Mouse (Mus musculus) embryonic fibroblast, embryonic 13.5 days (primary cell): ENCODE measurements around the gene Slfn5. TPM values are rescaled to one million over a fixed set of nuclear protein-coding genes. Genes with fewer than 3 reads are reported as not detected.
"Not testable (repeated sequence)": the region's sequence is repeated elsewhere in the genome, so short reads cannot be mapped to it uniquely, and the experiment has no call there.

Source experiments
- H3K27ac ChIP-seq: 2 replicates; pipeline ENCODE4 v1.5.1; 2012; ENCODE audit warnings: low read length, control low read depth, inconsistent platforms; ENCODE audit not compliant: insufficient read depth
- H3K4me1 ChIP-seq: 2 replicates; pipeline ENCODE4 v1.6.1; 2011; ENCODE audit warnings: low read length; ENCODE audit not compliant: control insufficient read depth, insufficient read depth
- H3K4me3 ChIP-seq: 2 replicates; pipeline ENCODE4 v1.5.1; 2011; ENCODE audit warnings: mild to moderate bottlenecking, control low read depth, low read length; ENCODE audit not compliant: insufficient read depth
- CTCF ChIP-seq: IDR thresholded peaks from 2 replicates; pipeline ENCODE4 v1.5.1; 2011; ENCODE audit warnings: mild to moderate bottlenecking, control low read depth, low read length, moderate library complexity, borderline replicate concordance; ENCODE audit not compliant: insufficient read depth
- POLR2A ChIP-seq: IDR thresholded peaks from 2 replicates; pipeline ENCODE4 v1.6.1; 2011; ENCODE audit warnings: low read depth, mild to moderate bottlenecking, control low read depth, low read length, moderate library complexity
- polyA plus RNA-seq: library from polyadenylated mRNA; stranded (reverse); fragments of >200 nt; gene quantifications from 2 replicates; pipeline ENCODE4 v1.2.4, GENCODE M21; 2011; ENCODE audit warnings: low read depth; ENCODE audit not compliant: missing spikeins, insufficient read length

Slfn5 gene
- polyA plus RNA-seq, 1 experiment: 5.1 TPM

GRCm38 (mm10) chr11:82962215-82962614 is 11.1 kb downstream of the Slfn5 start:
- Histone ChIP-seq H3K4me3 (no peak overlapping the region), H3K27ac (no peak overlapping the region), H3K4me1 (no peaks in the 10 kb centered on the region)
- TF ChIP-seq POLR2A (no peak), CTCF (no peak)

- H3K27ac ChIP-seq: 0 out of 2 replicates have a peak overlapping the region, but pooled peaks have one; percentile 19
- peaks cover 6% of the 10 kb centered on the region; the same call in 1 of the 2 replicates for H3K4me1 ChIP-seq
- no peak overlapping the region for H3K4me3 ChIP-seq
- TF ChIP-seq POLR2A (no peak), CTCF (peak; percentile 28; the same call in 1 of the 2 replicates)
These were observed 19.8 kb downstream of the Slfn5 start for GRCm38 (mm10) chr11:82970712-82971589.

- no peak for TF ChIP-seq POLR2A
- no peak for TF ChIP-seq CTCF
- Histone ChIP-seq H3K27ac (no peak overlapping the region), H3K4me3 (no peak overlapping the region), H3K4me1 (peaks cover 6% of the 10 kb centered on the region; the same call in 1 of the 2 replicates)
These were observed 20.4 kb downstream of the Slfn5 start for GRCm38 (mm10) chr11:82971590-82971974.

- peaks cover 6% of the 10 kb centered on the region; the same call in 1 of the 2 replicates for H3K4me1 ChIP-seq
- no peak overlapping the region for H3K27ac ChIP-seq
- TF ChIP-seq CTCF: no peak
- no peak for TF ChIP-seq POLR2A
- H3K4me3 ChIP-seq: no peak overlapping the region
These were observed 22.8 kb downstream of the Slfn5 start for GRCm38 (mm10) chr11:82973916-82974315.

GRCm38 (mm10) chr11:82982409-82982808 is 31.3 kb downstream of the Slfn5 start:
- not testable (repeated sequence) for H3K27ac ChIP-seq, H3K4me3 ChIP-seq, H3K4me1 ChIP-seq

- Histone ChIP-seq H3K4me1 (peaks cover 4% of the 10 kb centered on the region; the same call in 1 of the 2 replicates), H3K4me3 (no peak overlapping the region), H3K27ac (no peak overlapping the region)
- TF ChIP-seq POLR2A (no peak), CTCF (no peak)
These were observed 32.0 kb downstream of the Slfn5 start for GRCm38 (mm10) chr11:82983193-82983592.

- TF ChIP-seq POLR2A (no peak), CTCF (no peak)
- peaks cover 10% of the 10 kb centered on the region; the same call in 1 of the 2 replicates for H3K4me1 ChIP-seq
- no peak overlapping the region for H3K27ac ChIP-seq
- no peak overlapping the region for H3K4me3 ChIP-seq
These were observed 36.5 kb downstream of the Slfn5 start for GRCm38 (mm10) chr11:82987621-82988020.

GRCm38 (mm10) chr11:82989357-82989756 is 38.2 kb downstream of the Slfn5 start:
- TF ChIP-seq CTCF: no peak
- TF ChIP-seq POLR2A: no peak
- Histone ChIP-seq H3K4me3 (no peak overlapping the region), H3K27ac (no peak overlapping the region), H3K4me1 (peaks cover 10% of the 10 kb centered on the region; the same call in 1 of the 2 replicates)

- H3K4me1 ChIP-seq: not testable (repeated sequence)
- Histone ChIP-seq H3K4me3 (peak overlapping the region; percentile 73), H3K27ac (peak overlapping the region; percentile 59)
- TF ChIP-seq POLR2A: peak; percentile 49
These were observed 39.6 kb downstream of the Slfn5 start for GRCm38 (mm10) chr11:82990612-82991385.
